8 mouse cellular contexts compared by ENCODE assay signal in the genomic region with DNA sequence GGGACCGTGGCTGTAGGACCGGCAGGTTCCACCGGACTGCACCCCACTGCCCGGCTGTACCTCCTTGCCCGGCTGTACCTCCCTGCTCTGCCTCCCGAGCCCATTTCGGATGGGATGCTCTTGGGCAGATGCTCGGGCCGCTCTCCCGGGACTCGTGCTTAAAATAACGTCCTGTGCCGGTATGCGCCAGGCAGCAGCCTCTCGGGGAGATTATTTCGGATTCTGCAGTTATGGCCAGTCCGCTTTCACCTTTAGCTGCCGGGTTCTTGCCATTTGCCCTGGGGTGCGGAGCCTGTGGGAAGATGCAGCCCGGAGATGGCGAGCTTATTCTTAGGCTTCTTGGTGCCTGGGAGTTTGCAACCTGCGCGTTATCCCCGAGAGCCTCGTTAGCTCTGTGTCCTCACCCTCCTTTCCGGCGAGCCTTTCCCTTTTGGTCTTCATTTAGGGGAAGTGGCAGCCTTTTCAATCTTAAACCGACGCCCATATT. TPM values are rescaled to one million over a fixed set of nuclear protein-coding genes. Genes with fewer than 3 reads are reported as not detected.
DNase-seq lines count a peak whose midpoint lies in the region; ATAC-seq and TF ChIP-seq lines count a peak whose summit lies in the region.

No protein-coding gene starts in this region.

- WGBS in bone marrow, adult 2 months, result under 1% methylated on average over 29 of the region's 29 CpGs

- peak overlapping the region; percentile 93 for H3K27ac ChIP-seq in bone marrow, adult 2 months (ENCODE audit: control insufficient read depth, insufficient read depth, low read depth, low read length, poor library complexity)

- TF ChIP-seq CTCF in bone marrow, adult 2 months (IDR thresholded peaks at IDR 0.05; ENCODE audit: control insufficient read depth, insufficient read depth, low read length), result no peak

- peak; percentile 38 for ATAC-seq in frontal cortex, adult (ENCODE audit: low TSS enrichment)
- peak; percentile 76 for ATAC-seq in granulocyte monocyte progenitor cell, adult 5-6 weeks (replicated peaks; ENCODE audit: poor library complexity, severe bottlenecking)

- no peak for DNase-seq in frontal cortex, postnatal 10 days (ENCODE audit: low spot score in 2 of 2)
- peak; percentile 61 for DNase-seq in 3T3-L1 (ENCODE audit: low read depth, low spot score)
- peak; percentile 25 to 30 for DNase-seq in layer of hippocampus, adult 8-10 months (ENCODE audit: low spot score in 2 of 2)
- DNase-seq in mesoderm, embryonic 11.5 days (ENCODE audit: low read depth, low spot score), result peak; percentile 52
- peak; percentile 11 for DNase-seq in thymus, postnatal 0 days (ENCODE audit: low spot score)

- H3K4me3 ChIP-seq in bone marrow, adult 2 months (replicated peaks; ENCODE audit: control insufficient read depth, low read depth, low read length), result peak overlapping the region; percentile 74

- no peak; the same call in 1 of the 2 replicates for TF ChIP-seq POLR2A in bone marrow, adult 2 months (IDR thresholded peaks at IDR 0.05; ENCODE audit: borderline replicate concordance, control insufficient read depth, low read depth, low read length)

- no peaks in the 10 kb centered on the region; the same call in 1 of the 2 replicates for H3K4me1 ChIP-seq in bone marrow, adult 2 months (ENCODE audit: control insufficient read depth, insufficient read depth, low read length)

RNA-seq across cellular contexts. Expression of gene Myo5a, which starts 0.9 kb away (rescaled TPM):
- polyA plus RNA-seq in bone marrow, adult 2 months (2011; ENCODE audit: insufficient read depth, insufficient read length, low replicate concordance, missing spikeins), result 9.8 and 16.8 TPM in 2 replicates
- 78.8 and 90.2 TPM in 2 replicates for total RNA-seq in granulocyte monocyte progenitor cell, adult 5-6 weeks (2014; fragmentation: Nextera tagmentation)
- total RNA-seq in granulocyte monocyte progenitor cell, adult 5-6 weeks (2017), result 134 and 136 TPM in 2 replicates
- 100 to 1,000 TPM; 214 to 223 (median 215) TPM for total RNA-seq in layer of hippocampus, adult 8-10 months (2022)
- polyA plus RNA-seq in thymus, postnatal 0 days (2015; fragmentation: Nextera tagmentation; extraction: Ambion mirVana), result 5.5 and 5.7 TPM in 2 replicates

RNA-seq across cellular contexts. Expression of gene Arpp19, which starts 34.3 kb away (rescaled TPM):
- polyA plus RNA-seq in bone marrow, adult 2 months (2011; ENCODE audit: insufficient read depth, insufficient read length, low replicate concordance, missing spikeins), result 144 and 189 TPM in 2 replicates
- total RNA-seq in granulocyte monocyte progenitor cell, adult 5-6 weeks (2014; fragmentation: Nextera tagmentation), result 173 and 243 TPM in 2 replicates
- 122 and 177 TPM in 2 replicates for total RNA-seq in granulocyte monocyte progenitor cell, adult 5-6 weeks (2017)
- total RNA-seq in layer of hippocampus, adult 8-10 months (2022), result 100 to 1,000 TPM; 138 to 178 (median 156) TPM
- 467 and 471 TPM in 2 replicates for polyA plus RNA-seq in thymus, postnatal 0 days (2015; fragmentation: Nextera tagmentation; extraction: Ambion mirVana)

Comparison
In these comparisons a context has a peak if more than half of its experiments do, and no peak if none do; other contexts are left out.
1. DNase-seq: peak in 3T3-L1 (single experiment), layer of hippocampus, adult 8-10 months (2 of 2), mesoderm, embryonic 11.5 days (single experiment) and thymus, postnatal 0 days (single experiment); none in frontal cortex, postnatal 10 days (0 of 2).